Comparison of ENCODE assay signal across 21 mouse cellular contexts in the genomic region with DNA sequence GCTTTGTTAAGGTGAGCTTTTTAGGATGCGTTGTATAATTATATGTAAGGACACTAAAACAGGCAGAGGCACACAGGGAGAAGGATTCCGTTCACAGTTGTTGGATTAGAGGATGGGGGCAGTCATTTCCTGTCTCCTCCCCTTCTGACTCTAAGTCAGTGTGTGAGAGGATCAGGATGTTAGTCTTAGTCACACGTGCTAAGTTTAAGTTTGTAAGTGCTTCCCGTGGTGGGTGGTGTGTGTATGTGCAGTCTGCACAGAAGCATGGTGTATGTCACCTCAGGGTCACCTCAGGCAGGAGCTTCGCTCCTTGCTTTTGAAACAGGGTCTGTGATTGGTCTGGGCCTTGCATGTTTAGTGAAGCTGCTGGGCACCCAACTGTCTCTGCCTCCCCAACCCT. TPM values are rescaled to one million over a fixed set of nuclear protein-coding genes. Genes with fewer than 3 reads are reported as not detected.
DNase-seq lines count a peak whose midpoint lies in the region; ATAC-seq and TF ChIP-seq lines count a peak whose summit lies in the region.
"Had no signal": no experiment of that assay in that cellular context is flagged by ENCODE, and none has a peak within 500 bp of the region (broad histone marks: within the 10 kb centered on the region; RNA-seq: fewer than 3 reads in every experiment).

No protein-coding gene starts in this region.

- ATAC-seq in heart, postnatal 0 days (ENCODE audit: insufficient read depth, low read depth), result 0 out of 2 replicates have a peak, but pooled peaks have one; percentile 47
- ATAC-seq in lung, embryonic 16.5 days (ENCODE audit: low read depth), result peak; percentile 67; the same call in 1 of the 2 replicates
- ATAC-seq in intestine, embryonic 16.5 days, result peak; percentile 18; the same call in 1 of the 2 replicates
- ATAC-seq: forebrain, embryonic 14.5 days; hindbrain, embryonic 16.5 days had no signal

- TF ChIP-seq CTCF in heart, postnatal 0 days (IDR thresholded peaks at IDR 0.05; ENCODE audit: low read depth), result no peak
- TF ChIP-seq CTCF in lung, adult 2 months (IDR thresholded peaks at IDR 0.05; ENCODE audit: insufficient read depth, low read length), result no peak

- no peak overlapping the region for H3K4me2 ChIP-seq in heart, postnatal 0 days (ENCODE audit: low read depth, low read length)
- H3K4me2 ChIP-seq in lung, embryonic 16.5 days (ENCODE audit: low read depth, low read length), result no peak overlapping the region
- H3K4me2 ChIP-seq in intestine, embryonic 16.5 days (ENCODE audit: low read depth, low read length), result no peak overlapping the region
- H3K4me2 ChIP-seq: embryonic facial prominence, embryonic 12.5 days; limb, embryonic 12.5 days; liver, embryonic 15.5 days had no signal

- no peak overlapping the region for H3K4me3 ChIP-seq in heart, postnatal 0 days (ENCODE audit: low read depth, low read length)
- no peak overlapping the region for H3K4me3 ChIP-seq in lung, embryonic 16.5 days (ENCODE audit: low read length)
- H3K4me3 ChIP-seq in lung, adult 2 months (replicated peaks; ENCODE audit: extremely low read depth, low read depth, low read length), result no peak overlapping the region
- no peak overlapping the region for H3K4me3 ChIP-seq in intestine, embryonic 16.5 days (ENCODE audit: low read length)
- H3K4me3 ChIP-seq: embryonic facial prominence, embryonic 12.5 days; limb, embryonic 12.5 days; liver, embryonic 15.5 days had no signal

- H3K27me3 ChIP-seq in heart, postnatal 0 days (ENCODE audit: control insufficient read depth, insufficient read depth, low read length), result no peaks in the 10 kb centered on the region
- no peaks in the 10 kb centered on the region for H3K27me3 ChIP-seq in lung, embryonic 16.5 days (ENCODE audit: control insufficient read depth, insufficient read depth, low read depth, low read length)
- H3K27me3 ChIP-seq in intestine, embryonic 16.5 days (replicated peaks; ENCODE audit: control insufficient read depth, insufficient read depth, low read length), result no peaks in the 10 kb centered on the region
- H3K27me3 ChIP-seq: embryonic facial prominence, embryonic 12.5 days; limb, embryonic 12.5 days; liver, embryonic 15.5 days had no signal

- no peak for TF ChIP-seq EP300 in heart, postnatal 0 days (IDR thresholded peaks at IDR 0.05; ENCODE audit: low read depth)

- 51% methylated on average over 5 of the region's 5 CpGs for WGBS in heart, postnatal 0 days
- 38% methylated on average over 5 of the region's 5 CpGs for WGBS in lung, embryonic 16.5 days
- WGBS in lung, adult 2 months, result 37% methylated on average over 5 of the region's 5 CpGs
- WGBS in intestine, embryonic 16.5 days, result 56% methylated on average over 5 of the region's 5 CpGs

- peaks cover 85% of the 10 kb centered on the region for H3K36me3 ChIP-seq in heart, postnatal 0 days (replicated peaks; ENCODE audit: control insufficient read depth, insufficient read depth, low read length)
- H3K36me3 ChIP-seq in lung, embryonic 16.5 days (ENCODE audit: control insufficient read depth, insufficient read depth, low read length), result peaks cover 44% of the 10 kb centered on the region
- peaks cover 4% of the 10 kb centered on the region for H3K36me3 ChIP-seq in intestine, embryonic 16.5 days (ENCODE audit: control insufficient read depth, insufficient read depth, low read length)

- DNase-seq in heart, postnatal 0 days (ENCODE audit: low spot score), result peak; percentile 39
- DNase-seq in heart, adult 8-10 months (ENCODE audit: low spot score), result no peak
- no peak for DNase-seq in lung, adult 2 months
- peak; percentile 75 for DNase-seq in 416B (ENCODE audit: low read depth)
- DNase-seq: adrenal gland, postnatal 14 days; cerebellum, adult 11-12 months; cerebellum, adult 9-11 months; embryo, embryonic 11 days; gastrocnemius, postnatal 25 days; heart, adult 11 months; kidney, postnatal 25 days; midbrain, embryonic 14.5 days; thymus, adult 2 months; thymus, postnatal 36 days had no signal

- H3K9me3 ChIP-seq in heart, postnatal 0 days (replicated peaks; ENCODE audit: control insufficient read depth, low read length), result no peaks in the 10 kb centered on the region
- no peaks in the 10 kb centered on the region for H3K9me3 ChIP-seq in lung, embryonic 16.5 days (ENCODE audit: control insufficient read depth, low read length)
- H3K9me3 ChIP-seq in intestine, embryonic 16.5 days (ENCODE audit: control insufficient read depth, low read length), result no peaks in the 10 kb centered on the region
- H3K9me3 ChIP-seq: embryonic facial prominence, embryonic 12.5 days; limb, embryonic 12.5 days; liver, embryonic 15.5 days had no signal

- TF ChIP-seq POLR2A in lung, adult 2 months (IDR thresholded peaks at IDR 0.05; ENCODE audit: borderline replicate concordance, extremely low read depth, low read depth, low read length), result no peak

- H3K27ac ChIP-seq in heart, postnatal 0 days (ENCODE audit: low read depth), result no peak overlapping the region
- H3K27ac ChIP-seq in lung, embryonic 16.5 days (ENCODE audit: low read length), result no peak overlapping the region
- no peak overlapping the region for H3K27ac ChIP-seq in intestine, embryonic 16.5 days (ENCODE audit: low read length)
- H3K27ac ChIP-seq: embryonic facial prominence, embryonic 12.5 days; limb, embryonic 12.5 days; liver, embryonic 15.5 days had no signal

- H3K4me1 ChIP-seq in heart, postnatal 0 days (ENCODE audit: control insufficient read depth, insufficient read depth), result no peaks in the 10 kb centered on the region
- no peaks in the 10 kb centered on the region for H3K4me1 ChIP-seq in lung, embryonic 16.5 days (replicated peaks; ENCODE audit: control insufficient read depth, insufficient read depth, low read length)
- peaks cover 10% of the 10 kb centered on the region for H3K4me1 ChIP-seq in lung, adult 2 months (ENCODE audit: control insufficient read depth, insufficient read depth, low read length)
- H3K4me1 ChIP-seq in intestine, embryonic 16.5 days (ENCODE audit: control insufficient read depth, insufficient read depth, low read length), result peaks cover 5% of the 10 kb centered on the region
- H3K4me1 ChIP-seq: embryonic facial prominence, embryonic 12.5 days; limb, embryonic 12.5 days; liver, embryonic 15.5 days had no signal

- H3K9ac ChIP-seq in heart, postnatal 0 days (replicated peaks; ENCODE audit: low read depth, low read length), result no peak overlapping the region
- no peak overlapping the region for H3K9ac ChIP-seq in lung, embryonic 16.5 days (ENCODE audit: low read length)
- H3K9ac ChIP-seq in intestine, embryonic 16.5 days (ENCODE audit: low read depth, low read length), result no peak overlapping the region
- H3K9ac ChIP-seq: embryonic facial prominence, embryonic 12.5 days; limb, embryonic 12.5 days; liver, embryonic 15.5 days had no signal

RNA-seq across cellular contexts. Expression of a gene that starts 35.1 kb away (rescaled TPM):
- 1.8 and 14.6 TPM in 2 replicates for total RNA-seq in heart, postnatal 0 days (2014; rRNA removed; ENCODE audit: low replicate concordance)
- polyA plus RNA-seq in heart, postnatal 0 days (2015; fragmentation: Nextera tagmentation; extraction: Ambion mirVana), result 24.5 and 26.7 TPM in 2 replicates
- total RNA-seq in heart, adult 8-10 months (2022), result 10 to 100 TPM in 3 of 4 experiments, 1 to 10 TPM in 1; 10.0 to 15.6 (median 11.0) TPM
- polyA plus RNA-seq in lung, embryonic 16.5 days (2015; fragmentation: Nextera tagmentation; extraction: Ambion mirVana), result 32.1 and 35.5 TPM in 2 replicates
- 11.7 and 14.6 TPM in 2 replicates for polyA plus RNA-seq in lung, adult 2 months (2012; rRNA removed)
- polyA plus RNA-seq in intestine, embryonic 16.5 days (2015; fragmentation: Nextera tagmentation; extraction: Ambion mirVana), result 21.0 and 25.2 TPM in 2 replicates

Comparison
In these comparisons a context has a peak if more than half of its experiments do, and no peak if none do; other contexts are left out.
1. DNase-seq: peak in heart, postnatal 0 days (single experiment) and 416B (single experiment); none in heart, adult 8-10 months (single experiment) and lung, adult 2 months (single experiment).
2. Peak in every context shown above with its lines, with median percentiles within 50 percentile points of each other: ATAC-seq.